Mouse (Mus musculus) layer of hippocampus, postnatal 10 days (tissue): ENCODE data around the gene Casp6. TPM values are rescaled to one million over a fixed set of nuclear protein-coding genes. Genes with fewer than 3 reads are reported as not detected.

ENCODE experiments used
- DNase-seq, 2 experiments: peaks; one replicate each; pipeline ENCODE4 v3.0.0; 2021; ENCODE audit warnings: low spot score in 2 of 2
- total RNA-seq, 2 experiments: library from RNA; stranded (reverse); gene quantifications; 2 replicates each; pipeline ENCODE4 v1.2.3; 2021

Casp6 gene
- total RNA-seq, 2 experiments from 2014 or later, result 9.6 to 11.9 TPM

GRCm38 (mm10) chr3:129918434-129918833 lies 17.2 kb downstream of the Casp6 start:
- DNase-seq, result peak; percentile 75 to 81

- no peak for DNase-seq
These were observed 22.4 kb downstream of the Casp6 start for GRCm38 (mm10) chr3:129923581-129923980.

- no peak for DNase-seq
These were observed 24.6 kb downstream of the Casp6 start for GRCm38 (mm10) chr3:129925861-129926260.

DNA sequence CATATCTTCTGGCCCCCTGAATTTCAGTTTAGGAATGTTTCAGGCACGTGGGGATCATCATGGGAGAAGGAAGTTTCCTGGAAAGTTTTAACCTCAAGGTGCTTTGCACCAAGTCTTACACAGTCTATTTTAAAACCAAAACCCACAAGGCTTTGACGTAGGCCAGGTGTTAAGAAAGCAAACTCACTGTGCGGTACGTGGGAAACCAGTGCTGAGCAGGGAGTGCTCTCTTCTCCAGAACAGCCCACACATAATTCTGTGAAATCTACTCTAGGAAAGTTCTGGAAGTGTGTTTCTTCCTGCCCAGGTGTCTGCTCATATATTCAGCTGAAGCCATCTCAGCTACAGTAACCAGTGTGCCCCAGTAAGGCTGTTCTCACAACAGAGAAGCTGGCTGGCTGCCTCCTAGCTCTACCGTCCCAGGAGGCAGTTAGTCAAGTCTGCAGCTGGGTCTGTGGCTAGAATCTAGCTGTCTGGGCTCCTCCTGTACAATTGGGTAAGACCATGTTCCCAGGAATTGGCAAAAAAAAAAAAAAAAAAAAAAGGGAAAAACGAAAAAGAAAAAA lies 29.1 kb downstream of the Casp6 start:
- DNase-seq, result no peak

DNA sequence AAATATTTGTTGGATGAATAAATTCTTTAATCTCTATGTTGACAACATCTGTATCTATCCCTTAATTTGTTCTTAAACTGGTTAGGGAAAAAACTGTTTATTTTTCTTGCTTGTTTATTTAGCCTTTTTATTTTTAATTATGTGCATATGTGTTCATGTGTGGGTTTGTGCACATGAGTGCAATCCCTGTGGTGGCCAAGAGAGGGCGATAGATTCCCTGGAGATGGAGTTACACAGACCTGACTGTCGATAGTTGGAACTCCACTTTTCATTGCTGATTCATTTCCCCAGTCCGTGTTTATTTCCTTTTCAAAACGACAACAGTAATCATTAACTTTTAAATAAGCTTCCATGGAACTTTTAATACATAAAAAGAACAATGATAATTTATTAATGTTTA lies 31.2 kb downstream of the Casp6 start:
- DNase-seq, result peak; percentile 24 to 31

GRCm38 (mm10) chr3:129936561-129936960 lies 35.3 kb downstream of the Casp6 start:
- no peak for DNase-seq

DNA sequence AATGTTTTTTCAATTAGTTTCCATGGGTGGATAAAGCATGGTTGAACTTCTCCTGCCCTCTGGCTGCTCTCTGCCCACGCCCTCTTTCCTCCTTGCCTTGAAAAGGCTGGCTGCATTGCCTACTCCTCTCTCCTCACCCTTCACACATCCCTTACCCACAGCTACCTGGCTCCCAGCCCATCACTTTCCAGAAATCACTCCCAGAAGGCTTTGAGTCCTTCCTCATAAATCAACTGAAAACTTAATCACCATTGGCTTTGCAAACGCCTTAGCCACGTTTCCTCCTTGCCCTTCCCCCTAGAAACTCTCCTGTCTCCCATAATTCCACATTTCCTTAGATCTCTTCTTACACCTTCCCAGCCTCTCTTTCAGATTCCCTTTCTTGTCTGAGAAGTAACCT lies 36.6 kb downstream of the Casp6 start:
- DNase-seq, result no peak

DNA sequence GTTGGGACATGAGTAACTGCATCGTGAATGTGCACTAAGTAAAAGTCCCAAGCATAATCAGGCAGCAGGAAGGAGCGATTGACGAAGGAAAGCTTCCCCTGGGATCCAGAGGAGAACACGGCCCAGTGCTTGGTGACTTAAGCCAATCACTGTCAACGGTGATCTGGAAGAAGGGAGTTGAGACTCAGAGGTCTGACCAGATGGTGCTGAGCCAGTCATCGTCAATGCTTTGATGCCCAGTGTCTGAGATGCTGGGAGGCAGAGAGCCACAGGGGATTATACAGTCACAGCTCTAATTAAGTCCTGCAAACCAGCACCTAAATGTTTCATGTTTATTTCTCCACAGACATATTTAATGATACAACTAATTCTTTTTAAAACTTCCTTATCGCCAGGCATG lies 37.8 kb downstream of the Casp6 start:
- no peak for DNase-seq

DNA sequence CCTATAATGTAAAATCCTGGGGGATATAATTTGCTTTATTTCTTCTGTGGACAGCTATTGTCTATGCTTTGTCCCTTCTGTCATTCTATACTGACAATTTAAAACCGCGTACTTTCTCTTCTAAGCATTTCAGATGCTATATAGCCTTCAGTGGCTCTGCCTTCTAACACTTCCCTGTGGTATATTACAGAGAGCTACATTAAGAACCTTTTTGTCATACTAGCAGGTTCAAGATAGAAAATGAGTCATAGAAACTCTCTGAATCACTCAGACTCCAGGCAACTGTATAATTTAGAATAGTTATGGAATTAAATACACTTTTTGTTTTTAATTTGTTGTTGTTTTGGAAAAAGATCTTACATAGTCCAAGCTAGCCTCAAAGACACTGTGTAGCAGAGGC lies 39.6 kb downstream of the Casp6 start:
- DNase-seq, result no peak

DNA sequence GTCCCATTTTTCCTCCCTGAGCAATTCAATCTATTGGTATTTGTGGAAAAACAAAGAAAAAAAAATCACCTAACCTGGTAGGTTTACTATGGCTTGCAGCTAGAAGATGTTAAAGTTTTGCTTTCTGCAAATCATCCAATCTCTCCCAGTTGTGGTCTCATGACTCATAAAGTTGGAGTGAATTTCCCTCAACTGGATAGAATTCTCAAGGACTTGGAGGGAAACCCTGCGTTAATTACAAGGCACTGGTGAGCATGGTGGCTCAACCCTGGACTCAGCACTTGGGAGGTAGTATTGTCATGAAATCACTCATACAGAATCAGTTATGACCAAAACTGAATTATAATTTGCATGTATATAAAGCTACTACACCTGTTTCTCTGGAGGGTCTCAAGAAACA lies 40.1 kb downstream of the Casp6 start:
- DNase-seq, result no peak

GRCm38 (mm10) chr3:129943813-129944212 lies 42.6 kb downstream of the Casp6 start:
- DNase-seq, result no peak

DNA sequence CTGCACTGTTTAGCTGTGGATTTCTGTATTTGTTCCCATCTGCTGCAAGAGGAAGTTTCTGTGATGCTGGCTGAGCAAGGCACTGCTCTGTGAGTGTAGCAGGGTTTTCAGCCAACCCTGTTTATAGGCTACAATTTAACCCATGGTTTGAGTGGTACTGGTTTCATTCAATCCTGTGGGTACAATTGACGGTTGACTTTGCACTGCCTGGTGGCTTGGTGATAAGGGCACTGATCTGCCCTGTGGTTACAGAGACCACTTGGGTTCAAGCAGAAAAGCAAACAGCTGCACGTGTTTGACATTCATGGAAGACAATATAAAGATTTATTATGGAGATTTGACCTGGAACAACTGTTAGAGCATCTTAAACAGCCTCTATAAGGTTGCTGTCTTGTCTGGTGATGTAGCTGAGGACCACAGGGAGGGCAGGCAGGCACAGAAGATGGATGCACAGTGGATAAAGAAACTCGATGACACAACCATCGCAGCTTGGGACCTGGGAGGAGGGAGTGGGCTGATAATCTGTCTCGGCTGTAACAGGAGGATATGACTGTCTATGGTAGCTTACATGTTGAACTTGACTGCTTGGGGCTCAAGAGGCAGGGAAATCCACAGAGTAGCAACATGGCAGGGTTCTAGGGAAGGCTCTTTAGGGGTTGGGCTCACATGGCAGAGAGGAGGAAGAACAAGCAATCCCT lies 45.1 kb downstream of the Casp6 start:
- no peak for DNase-seq

GRCm38 (mm10) chr3:129948359-129948758 lies 47.1 kb downstream of the Casp6 start:
- DNase-seq, result no peak

DNA sequence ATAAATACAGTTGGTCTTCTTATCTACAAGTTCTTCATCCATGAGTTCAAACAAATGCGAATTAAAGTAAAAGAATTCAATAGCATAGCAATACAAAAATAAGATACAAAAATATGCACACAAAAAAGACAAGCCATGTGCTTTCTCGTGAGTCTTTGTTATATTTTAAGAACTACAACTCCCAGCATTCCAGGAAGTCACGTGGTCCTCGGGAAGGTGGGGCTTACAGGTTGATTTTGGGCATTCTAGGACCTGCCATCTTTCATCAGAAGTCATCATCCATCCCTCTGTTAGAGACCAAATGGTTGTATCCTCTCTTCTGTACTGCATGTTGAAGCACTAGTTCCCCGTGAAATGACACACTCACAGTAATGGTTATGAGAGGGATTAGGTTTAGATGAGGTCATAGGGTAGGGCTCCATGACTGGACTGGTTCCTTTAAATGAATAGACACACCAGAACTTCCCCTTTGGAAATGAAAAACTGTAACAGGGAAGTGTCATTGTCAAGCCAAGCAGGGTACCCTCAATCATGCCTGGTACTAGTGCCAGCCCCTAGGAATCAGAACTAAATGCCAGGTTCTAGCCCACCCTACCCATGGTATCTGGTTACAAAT lies 48.0 kb downstream of the Casp6 start:
- DNase-seq, result no peak

DNA sequence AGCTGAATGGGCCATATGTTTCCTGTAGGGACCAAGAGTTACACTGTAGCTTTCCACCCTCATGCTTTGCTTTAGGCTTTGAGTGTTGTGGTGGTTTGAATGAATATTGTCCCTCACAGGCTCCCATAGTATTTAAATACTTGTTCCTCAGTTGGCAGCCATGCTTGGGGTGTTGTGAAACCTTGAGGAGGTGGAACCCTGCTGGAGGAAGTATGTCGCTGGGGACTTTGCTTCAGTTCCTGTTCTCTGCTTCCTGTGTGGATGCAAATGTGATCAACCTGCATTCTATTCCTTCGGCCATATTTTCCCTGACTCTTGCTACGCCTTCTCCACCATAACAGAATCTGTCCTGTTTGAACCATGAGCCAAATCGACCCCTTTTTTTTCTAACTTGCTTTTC lies 52.1 kb downstream of the Casp6 start:
- no peak for DNase-seq

DNA sequence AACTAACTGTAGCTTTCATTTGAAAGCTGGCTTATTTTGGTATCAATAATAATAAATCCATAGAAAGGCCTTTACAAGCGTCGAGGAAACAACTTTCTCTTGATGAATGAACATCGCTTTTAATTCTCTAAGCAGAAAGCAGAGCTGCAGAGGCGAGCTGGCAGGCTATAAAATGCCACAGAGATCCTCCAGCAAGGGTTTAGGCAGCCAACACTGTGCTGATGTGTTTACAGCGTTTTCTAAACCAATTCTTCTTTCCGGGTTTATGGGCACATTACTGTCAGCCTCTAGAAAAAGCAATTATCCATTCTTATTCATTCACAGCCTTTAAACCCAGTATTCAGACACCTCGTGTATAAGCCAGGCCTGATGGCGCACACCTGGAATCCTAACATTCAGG lies 61.3 kb downstream of the Casp6 start:
- no peak for DNase-seq

Other genes starting within 250 kb of the Casp6 start
- 1 to 10 TPM; 1.9 to 2.8 TPM for gene Egf, start 146.1 kb upstream of the Casp6 start, total RNA-seq
- not detected for gene Lrit3, start 97.4 kb upstream of the Casp6 start, total RNA-seq
- gene Rrh, start 78.8 kb upstream of the Casp6 start, total RNA-seq, result 1 to 10 TPM in 1 of 2 experiments, under 1 TPM in 1; 0.87 to 1.1 TPM
- gene Gar1, start 70.0 kb upstream of the Casp6 start, total RNA-seq, result 10 to 100 TPM; 52.7 to 58.6 TPM
- gene Cfi, start 65.5 kb upstream of the Casp6 start, total RNA-seq, result under 1 TPM in 1 of 2 experiments, not detected in 1; 0.32 TPM
- 10 to 100 TPM; 20.2 to 22.4 TPM for gene Pla2g12a, start 22.8 kb upstream of the Casp6 start, total RNA-seq
- 1 to 10 TPM; 4.1 to 6.5 TPM for gene Mcub, start 68.8 kb downstream of the Casp6 start, total RNA-seq
- gene Sec24b, start 160.1 kb downstream of the Casp6 start, total RNA-seq, result 10 to 100 TPM; 62.9 to 65.6 TPM
- 10 to 100 TPM; 41.0 to 41.6 TPM for gene Col25a1, start 230.1 kb downstream of the Casp6 start, total RNA-seq